Mouse (Mus musculus) right cerebral cortex, postnatal 14 days (tissue): ENCODE measurements around the gene Olfr1111.
"Not testable (repeated sequence)": the region's sequence is repeated elsewhere in the genome, so short reads cannot be mapped to it uniquely, and the experiment has no call there.

Source experiments
- DNase-seq: peaks from one replicate; pipeline ENCODE4 v3.0.0; 2022

Gene Olfr1111

GRCm38 (mm10) chr2:87152524-87152923, at the start of gene Olfr1111:
Gene Olfr1111 (minus strand): TSS chr2:87152624.
- no peak for DNase-seq

GRCm38 (mm10) chr2:87187498-87187897, 35.1 kb upstream of the Olfr1111 start, which contains the start of gene Olfr1112:
Gene Olfr1112 (plus strand): TSS chr2:87187798.
- no peak for DNase-seq

GRCm38 (mm10) chr2:87167731-87168130, 15.3 kb upstream of the Olfr1111 start:
- DNase-seq: not testable (repeated sequence)

- no peak for DNase-seq
Observed at GRCm38 (mm10) chr2:87140200-87140599, 12.2 kb downstream of the Olfr1111 start, which contains the start of gene Olfr1110. Gene Olfr1110 (minus strand): TSS chr2:87140300.

GRCm38 (mm10) chr2:87114467-87114866, 38.0 kb downstream of the Olfr1111 start, which contains the start of gene Olfr259:
Gene Olfr259 (minus strand): TSS chr2:87114567.
- no peak for DNase-seq
